Mouse (Mus musculus): ENCODE measurements around the gene Ccdc3.

Gene Ccdc3

GRCm38 (mm10) chr2:5137500-5138286 is at the start of gene Ccdc3:
Gene Ccdc3 (plus strand): TSS chr2:5137776.
- no peak for DNase-seq (ENCODE audit: low read depth, low spot score)

DNA sequence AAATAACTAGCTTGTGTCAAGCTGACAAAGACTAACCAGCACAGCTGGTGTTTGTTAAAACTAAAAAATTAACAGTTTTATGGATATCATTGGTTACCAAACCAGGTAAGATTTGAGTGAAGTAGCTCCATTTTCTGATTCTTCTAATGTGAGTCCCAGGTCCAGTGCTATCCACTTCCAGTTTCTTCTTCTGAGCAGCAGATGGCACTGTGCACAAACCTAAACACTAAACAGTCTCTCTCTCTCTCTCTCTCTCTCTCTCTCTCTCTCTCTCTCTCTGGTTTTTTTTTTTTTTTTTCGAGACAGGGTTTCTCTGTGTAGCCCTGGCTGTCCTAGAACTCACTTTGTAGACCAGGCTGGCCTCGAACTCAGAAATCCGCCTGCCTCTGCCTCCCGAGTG is 47.2 kb upstream of the Ccdc3 start:
- peak; percentile 23 for DNase-seq (ENCODE audit: low read depth, low spot score)

GRCm38 (mm10) chr2:5094876-5095275 is 42.7 kb upstream of the Ccdc3 start:
- DNase-seq (ENCODE audit: low read depth, low spot score), result no peak

- no peak for DNase-seq (ENCODE audit: low read depth, low spot score)
Measured at GRCm38 (mm10) chr2:5095316-5095715, 42.3 kb upstream of the Ccdc3 start.

GRCm38 (mm10) chr2:5097786-5098445 is 39.7 kb upstream of the Ccdc3 start:
- peak; percentile 23 for DNase-seq (ENCODE audit: low read depth, low spot score)

DNA sequence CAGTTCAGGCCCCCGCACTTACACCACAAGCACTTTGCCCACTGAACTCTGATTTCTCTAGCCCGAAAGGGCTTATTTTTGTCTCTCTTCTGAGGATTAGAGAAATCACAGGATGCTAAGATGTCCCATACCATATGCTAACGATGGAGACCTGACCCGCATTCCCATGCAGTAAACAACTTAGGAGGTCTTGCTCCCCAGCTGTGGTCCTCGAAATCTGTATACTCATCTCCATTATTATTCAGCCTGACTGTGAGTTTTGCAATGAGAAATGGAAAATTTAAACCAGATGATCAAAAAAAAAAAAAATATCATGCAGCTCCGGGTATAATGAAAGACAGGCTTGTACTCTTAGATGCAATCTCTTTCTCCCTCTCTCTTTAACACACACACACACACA is 38.4 kb upstream of the Ccdc3 start:
- no peak for DNase-seq (ENCODE audit: low read depth, low spot score)

- no peak for DNase-seq (ENCODE audit: low read depth, low spot score)
Measured at GRCm38 (mm10) chr2:5101743-5102245, 35.8 kb upstream of the Ccdc3 start.

DNA sequence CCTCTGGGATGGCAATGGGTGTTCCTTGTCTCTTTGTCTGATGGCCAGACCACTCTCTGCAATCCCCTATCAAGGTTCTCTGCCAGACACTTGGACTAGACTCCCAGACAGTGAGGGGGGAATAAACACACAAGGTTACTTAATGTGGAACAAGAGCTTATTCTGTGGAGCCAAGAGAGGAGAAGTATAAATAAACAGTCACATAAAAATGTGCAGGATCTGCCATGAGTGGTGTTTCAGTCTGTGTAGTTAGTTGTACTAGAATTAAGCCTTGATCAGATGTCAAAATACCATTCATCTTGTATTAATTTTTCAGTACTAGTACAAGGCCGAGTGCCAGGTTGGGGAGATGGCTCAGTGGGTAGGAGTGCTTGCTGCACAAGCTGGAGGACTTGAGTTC is 34.7 kb upstream of the Ccdc3 start:
- DNase-seq (ENCODE audit: low read depth, low spot score), result no peak

- DNase-seq (ENCODE audit: low read depth, low spot score), result no peak
Measured at GRCm38 (mm10) chr2:5112785-5113291, 24.7 kb upstream of the Ccdc3 start.

- no peak for DNase-seq (ENCODE audit: low read depth, low spot score)
Measured at GRCm38 (mm10) chr2:5114386-5114785, 23.2 kb upstream of the Ccdc3 start.

GRCm38 (mm10) chr2:5116856-5117532 is 20.6 kb upstream of the Ccdc3 start:
- DNase-seq (ENCODE audit: low read depth, low spot score), result no peak

- no peak for DNase-seq (ENCODE audit: low read depth, low spot score)
Measured at GRCm38 (mm10) chr2:5125506-5125905, 12.1 kb upstream of the Ccdc3 start.

GRCm38 (mm10) chr2:5127369-5127768 is 10.2 kb upstream of the Ccdc3 start:
- DNase-seq (ENCODE audit: low read depth, low spot score), result no peak

- no peak for DNase-seq (ENCODE audit: low read depth, low spot score)
Measured at GRCm38 (mm10) chr2:5129099-5129498, 8.5 kb upstream of the Ccdc3 start.

DNA sequence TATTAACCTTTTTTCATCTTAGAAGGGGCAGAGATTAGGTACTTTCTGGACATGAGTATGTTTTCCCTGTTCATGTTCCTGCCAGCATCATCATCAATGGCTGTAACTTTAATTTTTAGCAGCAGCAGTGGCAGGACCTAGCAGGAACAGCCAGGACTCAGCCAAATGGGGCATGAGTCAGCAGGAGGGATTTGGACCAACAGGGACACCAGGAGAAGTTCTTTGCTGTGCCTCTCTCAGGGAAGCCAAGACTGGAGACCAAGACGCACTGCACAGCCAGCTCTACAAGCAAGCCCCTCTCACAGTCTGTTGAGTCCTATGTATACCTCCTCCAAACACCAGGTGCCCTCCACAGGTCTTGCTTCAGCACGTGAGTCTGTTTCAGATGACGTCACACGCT is 5.5 kb upstream of the Ccdc3 start:
- DNase-seq (ENCODE audit: low read depth, low spot score), result no peak

GRCm38 (mm10) chr2:5134959-5135743 is 2.4 kb upstream of the Ccdc3 start:
- no peak for DNase-seq (ENCODE audit: low read depth, low spot score)

GRCm38 (mm10) chr2:5139961-5140360 is 2.4 kb downstream of the Ccdc3 start:
- DNase-seq (ENCODE audit: low read depth, low spot score), result no peak

- no peak for DNase-seq (ENCODE audit: low read depth, low spot score)
Measured at GRCm38 (mm10) chr2:5144446-5144845, 6.9 kb downstream of the Ccdc3 start.

GRCm38 (mm10) chr2:5147907-5148306 is 10.3 kb downstream of the Ccdc3 start:
- DNase-seq (ENCODE audit: low read depth, low spot score), result no peak

GRCm38 (mm10) chr2:5154711-5155110 is 17.1 kb downstream of the Ccdc3 start:
- no peak for DNase-seq (ENCODE audit: low read depth, low spot score)

DNA sequence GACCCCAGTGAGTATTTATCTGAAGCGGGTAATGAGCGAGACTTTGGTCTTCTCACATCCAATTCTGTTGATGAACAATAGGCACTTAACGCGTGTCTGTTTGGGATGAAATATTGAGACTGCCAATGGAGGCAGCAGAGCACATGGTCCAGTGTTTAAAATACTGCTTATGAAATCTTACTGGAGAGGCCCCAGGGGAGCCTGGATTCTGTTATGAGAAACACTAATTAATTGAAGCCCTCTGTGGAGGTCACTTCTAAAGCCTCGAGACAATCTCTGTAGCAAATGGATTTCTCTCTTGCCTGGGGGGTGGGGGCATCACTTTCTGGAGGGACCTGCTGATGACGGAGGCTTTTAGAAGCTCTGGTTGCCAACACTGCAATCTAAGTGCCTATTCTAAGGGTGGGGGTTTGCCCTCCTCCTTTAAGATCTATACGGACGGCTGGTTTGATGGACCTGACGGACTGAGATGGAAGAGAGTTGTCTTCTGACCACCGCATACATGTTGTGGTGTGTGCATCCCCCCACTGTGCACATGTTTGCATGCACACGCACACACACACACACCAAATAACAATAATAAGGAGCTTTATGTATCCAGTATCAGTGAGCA is 22.8 kb downstream of the Ccdc3 start:
- no peak for DNase-seq (ENCODE audit: low read depth, low spot score)

Data from embryo, embryonic 11.5 days (tissue).